In genomic region chr9:37347184-37347987, GRCm38 (mm10) we compare ENCODE assay signal across 8 mouse cellular contexts. TPM values are rescaled to one million over a fixed set of nuclear protein-coding genes. Genes with fewer than 3 reads are reported as not detected.
A peak's percentile ranks its signal among the peaks of the same experiment; 100 is the strongest.
DNase-seq lines count a peak whose midpoint lies in the region; ATAC-seq and TF ChIP-seq lines count a peak whose summit lies in the region.

No protein-coding gene starts in this region.

- intact Hi-C loops in heart, postnatal 25 days (cut with DNase I), result no loop called here
- intact Hi-C loops in left cerebral cortex, postnatal 36 days (cut with DNase I), result no loop called here

- no peaks in the 10 kb centered on the region for H3K27me3 ChIP-seq in heart, embryonic 10.5 days (ENCODE audit: insufficient read depth, poor library complexity, severe bottlenecking)
- no peaks in the 10 kb centered on the region for H3K27me3 ChIP-seq in Patski
- no peaks in the 10 kb centered on the region for H3K27me3 ChIP-seq in forebrain, embryonic 13.5 days
- no peaks in the 10 kb centered on the region for H3K27me3 ChIP-seq in limb, embryonic 11.5 days (ENCODE audit: control insufficient read depth, insufficient read depth, low read length)

- no peak for TF ChIP-seq CTCF in Patski (IDR thresholded peaks at IDR 0.05)

- ATAC-seq in Patski, result peak; percentile 27
- peak; percentile 1 for ATAC-seq in forebrain, embryonic 13.5 days
- ATAC-seq in limb, embryonic 11.5 days (ENCODE audit: insufficient number of reproducible peaks, low FRiP score, low TSS enrichment, low read depth), result peak; percentile 15; the same call in 1 of the 2 replicates

- DNase-seq in heart, embryonic 10.5 days (ENCODE audit: low spot score), result no peak
- no peak for DNase-seq in heart, postnatal 25 days (ENCODE audit: low spot score)
- DNase-seq in Patski (ENCODE audit: low read depth, low spot score), result no peak
- DNase-seq in limb, embryonic 11.5 days (ENCODE audit: low spot score), result peak; percentile 46
- DNase-seq in naive thymus-derived CD4-positive, alpha-beta T cell, adult 2 months (ENCODE audit: low read depth), result peak; percentile 44
- DNase-seq in left cerebral cortex, postnatal 36 days (ENCODE audit: low spot score in 2 of 2), result no peak
- no peak for DNase-seq in right cerebral cortex, postnatal 4 days

- H3K4me1 ChIP-seq in heart, embryonic 10.5 days, result 0 out of 2 replicates have a peak, but pooled peaks cover 6% of the 10 kb centered on the region
- H3K4me1 ChIP-seq in forebrain, embryonic 13.5 days, result peaks cover 14% of the 10 kb centered on the region
- H3K4me1 ChIP-seq in limb, embryonic 11.5 days (ENCODE audit: control insufficient read depth, insufficient read depth, low read length), result no peaks in the 10 kb centered on the region

- H3K9me3 ChIP-seq in heart, embryonic 10.5 days, result no peaks in the 10 kb centered on the region
- H3K9me3 ChIP-seq in forebrain, embryonic 13.5 days (replicated peaks), result no peaks in the 10 kb centered on the region
- no peaks in the 10 kb centered on the region for H3K9me3 ChIP-seq in limb, embryonic 11.5 days (ENCODE audit: control insufficient read depth, low read length)

- H3K4me3 ChIP-seq in heart, embryonic 10.5 days, result peak overlapping the region; percentile 77
- H3K4me3 ChIP-seq in forebrain, embryonic 13.5 days, result peak overlapping the region; percentile 77
- peak overlapping the region; percentile 72 for H3K4me3 ChIP-seq in limb, embryonic 11.5 days (ENCODE audit: low read depth, low read length)

- WGBS in heart, embryonic 10.5 days, result 29% methylated on average over 12 of the region's 12 CpGs
- WGBS in forebrain, embryonic 13.5 days, result 24% methylated on average over 12 of the region's 12 CpGs
- WGBS in limb, embryonic 11.5 days, result 25% methylated on average over 12 of the region's 12 CpGs

- peak overlapping the region; percentile 95 for H3K27ac ChIP-seq in heart, embryonic 10.5 days
- peak overlapping the region; percentile 88 for H3K27ac ChIP-seq in forebrain, embryonic 13.5 days
- H3K27ac ChIP-seq in limb, embryonic 11.5 days (replicated peaks; ENCODE audit: low read depth, low read length), result peak overlapping the region; percentile 64

- POLR2A ChIA-PET in Patski (lab: Charles Lee), result no interaction called here

- peak overlapping the region; percentile 70 for H3K4me2 ChIP-seq in forebrain, embryonic 13.5 days
- peak overlapping the region; percentile 84 for H3K4me2 ChIP-seq in limb, embryonic 11.5 days (ENCODE audit: low read depth, severe bottlenecking)

- in situ Hi-C loops in Patski (cut with MboI; ENCODE audit: low pct_unique_long_range_greater_than_20kb), result no loop called here

- CTCF ChIA-PET in Patski (lab: Charles Lee), result no interaction called here

- H3K9ac ChIP-seq in forebrain, embryonic 13.5 days, result peak overlapping the region; percentile 87
- peak overlapping the region; percentile 83 for H3K9ac ChIP-seq in limb, embryonic 11.5 days (ENCODE audit: low read length)

- peaks cover under 1% of the 10 kb centered on the region; the same call in 1 of the 2 replicates for H3K36me3 ChIP-seq in heart, embryonic 10.5 days
- 0 out of 2 replicates have a peak, but pooled peaks cover 6% of the 10 kb centered on the region for H3K36me3 ChIP-seq in forebrain, embryonic 13.5 days (ENCODE audit: poor library complexity, severe bottlenecking)
- H3K36me3 ChIP-seq in limb, embryonic 11.5 days (ENCODE audit: control insufficient read depth, insufficient read depth, low read length), result no peaks in the 10 kb centered on the region

RNA-seq across cellular contexts. Expression of gene Ccdc15, which starts 0.8 kb away (rescaled TPM):
- polyA plus RNA-seq in heart, embryonic 10.5 days (2016; fragmentation: Nextera tagmentation; extraction: Ambion mirVana), result 5.1 and 5.8 TPM in 2 replicates
- 1 to 10 TPM; 1.3 to 1.5 TPM for total RNA-seq in heart, postnatal 25 days (2021)
- polyA plus RNA-seq in Patski (2021), result 1.3 TPM
- polyA plus RNA-seq in forebrain, embryonic 13.5 days (2015; fragmentation: Nextera tagmentation; extraction: Ambion mirVana), result 9.5 and 12.6 TPM in 2 replicates
- 6.1 and 6.6 TPM in 2 replicates for polyA plus RNA-seq in limb, embryonic 11.5 days (2014; fragmentation: Nextera tagmentation; extraction: Ambion mirVana)
- 1 to 10 TPM; 1.5 to 3.1 TPM for total RNA-seq in left cerebral cortex, postnatal 36 days (2021)

RNA-seq across cellular contexts. Expression of gene Hepacam, which starts 19.8 kb away (rescaled TPM):
- polyA plus RNA-seq in heart, embryonic 10.5 days (2016; fragmentation: Nextera tagmentation; extraction: Ambion mirVana), result 0.04 TPM in 1 of 2 replicates, not detected in the other
- not detected for total RNA-seq in heart, postnatal 25 days (2021)
- polyA plus RNA-seq in Patski (2021), result not detected
- 0.44 and 0.49 TPM in 2 replicates for polyA plus RNA-seq in forebrain, embryonic 13.5 days (2015; fragmentation: Nextera tagmentation; extraction: Ambion mirVana)
- polyA plus RNA-seq in limb, embryonic 11.5 days (2014; fragmentation: Nextera tagmentation; extraction: Ambion mirVana), result 0.07 TPM in 1 of 2 replicates, not detected in the other
- total RNA-seq in left cerebral cortex, postnatal 36 days (2021), result 10 to 100 TPM; 62.8 to 64.3 TPM

RNA-seq across cellular contexts. Expression of gene Robo4, which starts 54.3 kb away (rescaled TPM):
- polyA plus RNA-seq in heart, embryonic 10.5 days (2016; fragmentation: Nextera tagmentation; extraction: Ambion mirVana), result 2.0 and 4.0 TPM in 2 replicates
- total RNA-seq in heart, postnatal 25 days (2021), result 10 to 100 TPM; 29.7 to 30.1 TPM
- not detected for polyA plus RNA-seq in Patski (2021)
- 3.1 and 4.2 TPM in 2 replicates for polyA plus RNA-seq in forebrain, embryonic 13.5 days (2015; fragmentation: Nextera tagmentation; extraction: Ambion mirVana)
- polyA plus RNA-seq in limb, embryonic 11.5 days (2014; fragmentation: Nextera tagmentation; extraction: Ambion mirVana), result 6.6 and 9.0 TPM in 2 replicates
- total RNA-seq in left cerebral cortex, postnatal 36 days (2021), result 1 to 10 TPM; 7.6 to 7.8 TPM

Comparison
In these comparisons a context has a peak if more than half of its experiments do, and no peak if none do; other contexts are left out.
1. DNase-seq: peak in limb, embryonic 11.5 days (single experiment) and naive thymus-derived CD4-positive, alpha-beta T cell, adult 2 months (single experiment); none in heart, embryonic 10.5 days (single experiment), heart, postnatal 25 days (single experiment), Patski (single experiment), left cerebral cortex, postnatal 36 days (0 of 2) and right cerebral cortex, postnatal 4 days (single experiment).
2. Peak in every context shown above with its lines, with median percentiles within 50 percentile points of each other: H3K27ac ChIP-seq, H3K4me3 ChIP-seq and ATAC-seq.